Mouse (Mus musculus) spleen, adult 2 months (tissue): Measurements from ENCODE around the gene Arhgap28.

ENCODE experiments used
- CTCF ChIP-seq: fragments of 200-500 bp; IDR thresholded peaks from 2 replicates; pipeline ENCODE4 v1.5.1; 2011; ENCODE audit warnings: mild to moderate bottlenecking, inconsistent platforms; ENCODE audit not compliant: insufficient read depth, insufficient read length, insufficient replicate concordance; ENCODE audit errors: extremely low read depth
- POLR2A ChIP-seq: fragments of 200-500 bp; IDR thresholded peaks from 2 replicates; pipeline ENCODE4 v1.6.1; 2011; ENCODE audit warnings: low read depth, low read length, inconsistent platforms

- no peak for TF ChIP-seq POLR2A
- no peak for TF ChIP-seq CTCF
Measured at GRCm38 (mm10) chr17:67888081-67888480, 115.8 kb downstream of the Arhgap28 start.
